Mouse (Mus musculus): Measurements from ENCODE around the gene Nudt5.

Gene Nudt5

GRCm38 (mm10) chr2:5867681-5868080 is 22.9 kb downstream of the Nudt5 start:
- DNase-seq (ENCODE audit: low spot score in 2 of 2) = no peak

- no peak for DNase-seq (ENCODE audit: low spot score in 2 of 2)
These were observed 24.9 kb downstream of the Nudt5 start for GRCm38 (mm10) chr2:5869746-5870145.

GRCm38 (mm10) chr2:5877446-5877845 is 32.6 kb downstream of the Nudt5 start:
- DNase-seq (ENCODE audit: low spot score in 2 of 2) = no peak

- DNase-seq (ENCODE audit: low spot score in 2 of 2) = no peak
These were observed 44.0 kb downstream of the Nudt5 start for GRCm38 (mm10) chr2:5888865-5889264.

GRCm38 (mm10) chr2:5889412-5889811 is 44.6 kb downstream of the Nudt5 start:
- peak in 1 of 2 experiments; percentile 44 for DNase-seq (ENCODE audit: low spot score in 2 of 2)

GRCm38 (mm10) chr2:5894296-5894695 is 49.5 kb downstream of the Nudt5 start:
- no peak for DNase-seq (ENCODE audit: low spot score in 2 of 2)

- DNase-seq (ENCODE audit: low spot score in 2 of 2) = peak; percentile 99 to 100
These were observed 50.2 kb downstream of the Nudt5 start, which contains the start of gene Sec61a2 for GRCm38 (mm10) chr2:5894843-5895570. TSS of gene Sec61a2 (minus strand) at chr2:5895432.

- DNase-seq (ENCODE audit: low spot score in 2 of 2) = no peak
These were observed 55.3 kb downstream of the Nudt5 start for GRCm38 (mm10) chr2:5900145-5900544.

- peak; percentile 35 to 54 for DNase-seq (ENCODE audit: low spot score in 2 of 2)
These were observed 61.3 kb downstream of the Nudt5 start for GRCm38 (mm10) chr2:5906092-5906491.

- DNase-seq (ENCODE audit: low spot score in 2 of 2) = peak in 1 of 2 experiments; percentile 22
These were observed 61.8 kb downstream of the Nudt5 start for GRCm38 (mm10) chr2:5906625-5907024.

- DNase-seq (ENCODE audit: low spot score in 2 of 2) = peak in 1 of 2 experiments; percentile 23
These were observed 66.6 kb downstream of the Nudt5 start for GRCm38 (mm10) chr2:5911282-5911965.

Data from right cerebral cortex, adult 2 months (tissue).